Mouse (Mus musculus) lung, postnatal 25 days (tissue): Measurements from ENCODE around the gene Angptl1.

Experiments used
- DNase-seq: peaks from one replicate; pipeline ENCODE4 v3.0.0; 2022; ENCODE audit warnings: low spot score

Gene Angptl1

GRCm38 (mm10) chr1:156870616-156871015 lies 32.3 kb downstream of the Angptl1 start:
- DNase-seq, result no peak

- DNase-seq, result no peak
Observed at GRCm38 (mm10) chr1:156884782-156885181, 46.4 kb downstream of the Angptl1 start.

DNA sequence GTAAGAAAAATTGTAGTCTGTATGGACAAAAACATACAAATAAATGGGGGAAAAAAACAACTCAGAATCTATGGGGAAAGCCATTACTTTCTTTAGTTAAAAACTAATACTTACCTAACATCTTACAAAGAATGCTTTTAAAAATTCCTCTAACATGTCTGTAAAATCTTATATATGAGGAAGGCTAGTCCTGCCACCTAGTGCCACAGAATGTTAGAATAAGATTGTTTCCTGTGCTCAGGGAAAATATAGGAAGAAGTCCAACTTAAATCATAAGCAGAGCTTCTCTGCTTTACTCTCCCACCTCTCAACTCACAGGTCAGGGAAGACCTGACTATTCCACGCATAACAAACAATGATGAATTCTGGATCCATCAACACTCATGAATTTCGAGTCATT lies 47.5 kb downstream of the Angptl1 start:
- DNase-seq, result no peak

DNA sequence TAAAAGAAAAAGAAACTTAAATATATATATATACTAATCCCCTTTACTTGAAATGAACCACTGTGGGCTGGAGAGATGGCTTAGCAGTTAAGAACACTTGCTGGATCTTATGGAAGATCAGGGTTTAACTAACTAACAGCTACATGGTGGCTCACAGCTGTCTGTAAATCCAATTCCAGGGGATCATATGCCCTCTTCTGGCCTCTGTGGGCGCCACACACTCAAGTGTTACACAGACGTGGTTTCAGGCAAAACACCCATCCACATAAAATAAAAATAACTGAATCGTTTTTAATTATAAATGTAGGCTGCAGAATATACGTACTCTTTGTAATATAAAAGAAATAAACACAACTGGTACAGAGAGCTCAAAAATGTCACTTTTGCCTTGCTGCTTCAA lies 50.5 kb downstream of the Angptl1 start:
- no peak for DNase-seq

DNA sequence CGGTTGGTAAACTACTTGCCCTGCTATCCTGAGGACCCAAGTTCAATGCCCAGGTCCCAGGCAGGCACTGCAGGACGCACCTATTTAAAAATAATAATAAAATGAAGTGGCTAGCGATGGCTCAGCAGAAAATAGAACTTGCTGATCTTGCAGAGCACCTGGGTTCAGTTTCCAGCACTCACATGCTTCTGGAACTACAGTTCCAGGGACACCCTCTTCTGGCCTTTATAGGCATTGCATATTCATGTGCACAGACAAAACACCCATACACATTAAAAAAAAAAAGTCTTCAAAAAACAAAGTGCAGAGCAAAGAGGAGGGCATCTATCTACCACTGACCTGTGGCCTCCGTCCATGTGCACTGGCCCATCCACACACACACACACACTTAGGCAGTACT lies 53.2 kb downstream of the Angptl1 start:
- no peak for DNase-seq

GRCm38 (mm10) chr1:156901689-156902088 lies 63.3 kb downstream of the Angptl1 start:
- no peak for DNase-seq

DNA sequence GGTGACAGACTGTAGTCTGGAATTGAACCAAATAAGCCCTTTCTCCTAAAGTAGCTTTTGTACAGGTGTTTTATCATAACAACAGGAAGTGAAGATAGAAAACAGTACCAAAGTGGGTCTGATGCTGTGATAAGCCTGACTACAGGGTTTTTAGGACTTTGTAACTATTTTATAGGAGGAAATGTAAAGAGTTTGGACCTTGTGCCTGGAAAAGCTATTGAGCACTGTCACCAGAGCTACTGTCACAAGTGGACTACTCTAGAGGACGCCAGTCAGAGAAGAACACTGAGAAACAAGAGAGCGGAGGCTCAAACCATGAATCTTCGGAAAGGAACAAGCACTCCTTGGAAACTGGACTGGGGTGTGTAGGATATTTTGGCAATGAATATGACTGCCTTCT lies 65.5 kb downstream of the Angptl1 start:
- DNase-seq, result no peak

GRCm38 (mm10) chr1:156905660-156906059 lies 67.3 kb downstream of the Angptl1 start:
- no peak for DNase-seq

GRCm38 (mm10) chr1:156909265-156909664 lies 70.9 kb downstream of the Angptl1 start:
- DNase-seq, result no peak

DNA sequence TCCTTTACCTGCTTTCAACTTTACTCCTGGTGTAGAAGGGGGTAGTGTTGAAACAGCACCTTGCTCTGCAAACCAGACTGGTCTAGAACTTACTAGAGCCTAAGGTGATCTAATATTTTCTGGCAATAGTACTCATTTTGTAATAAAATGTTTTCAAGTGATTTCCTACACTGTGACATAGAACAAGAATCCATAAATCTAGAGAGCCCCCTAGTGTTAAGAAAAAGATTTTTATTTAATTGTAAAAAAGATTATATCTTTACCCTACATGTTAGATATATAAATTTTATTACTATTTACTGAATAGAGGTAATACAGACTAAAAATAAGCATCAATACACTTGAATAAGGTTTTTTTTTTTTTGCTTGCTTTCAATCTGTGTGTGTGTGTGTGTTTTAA lies 71.5 kb downstream of the Angptl1 start:
- no peak for DNase-seq
